Mouse (Mus musculus) midbrain, embryonic 15.5 days (tissue): ENCODE measurements around the gene Dcaf12. TPM values are rescaled to one million over a fixed set of nuclear protein-coding genes. Genes with fewer than 3 reads are reported as not detected.

Experiments
- ATAC-seq: fragments of 200-750 bp; cut with Nextera tagmentation; replicated peaks from 2 replicates; pipeline ENCODE4 v1.8.0; 2017; ENCODE audit warnings: moderate TSS enrichment
- H3K27ac ChIP-seq: fragments of 300-500 bp; sonication (generic); 2 replicates; pipeline ENCODE4 v1.5.1; 2015; ENCODE audit warnings: mild to moderate bottlenecking, inconsistent platforms
- H3K27me3 ChIP-seq: fragments of 300-500 bp; sonication (generic); replicated peaks from 2 replicates; pipeline ENCODE4 v1.6.1; 2015; ENCODE audit warnings: inconsistent platforms
- H3K36me3 ChIP-seq: fragments of 300-500 bp; sonication (generic); replicated peaks from 2 replicates; pipeline ENCODE4 v1.6.1; 2015; ENCODE audit warnings: inconsistent platforms
- H3K4me1 ChIP-seq: fragments of 300-500 bp; sonication (generic); 2 replicates; pipeline ENCODE4 v1.6.1; 2015; ENCODE audit warnings: inconsistent platforms
- H3K4me2 ChIP-seq: fragments of 300-500 bp; sonication (generic); 2 replicates; pipeline ENCODE4 v1.6.1; 2015; ENCODE audit warnings: inconsistent platforms, mild to moderate bottlenecking, moderate library complexity
- H3K4me3 ChIP-seq: fragments of 300-500 bp; sonication (generic); 2 replicates; pipeline ENCODE4 v1.5.1; 2015; ENCODE audit warnings: mild to moderate bottlenecking, inconsistent platforms
- H3K9ac ChIP-seq: fragments of 300-500 bp; sonication (generic); 2 replicates; pipeline ENCODE4 v1.6.1; 2015; ENCODE audit warnings: mild to moderate bottlenecking, inconsistent platforms
- H3K9me3 ChIP-seq: fragments of 300-500 bp; sonication (generic); 2 replicates; pipeline ENCODE4 v1.6.1; 2016; ENCODE audit warnings: inconsistent platforms
- WGBS: fragments of 180-500 bp; shearing (Covaris S2); methylation state at CpG from one replicate; pipeline ENCODE4 v1.1.7; 2015; ENCODE audit warnings: mixed read lengths; 5-methylcytosine and 5-hydroxymethylcytosine counted together
- polyA plus RNA-seq: library from polyadenylated mRNA; unstranded; fragments of >200 nt; fragmentation: Nextera tagmentation; extraction: Ambion mirVana; gene quantifications from 2 replicates; pipeline ENCODE4 v1.2.1, GENCODE M21; 2015

The Dcaf12 gene
- polyA plus RNA-seq, 1 experiment from 2014 or later, result 82.3 TPM

GRCm38 (mm10) chr4:41266350-41266749, 48.3 kb downstream of the Dcaf12 start:
- no peaks in the 10 kb centered on the region for H3K36me3 ChIP-seq
- no peak for ATAC-seq
- no peak overlapping the region for H3K27ac ChIP-seq
- H3K9ac ChIP-seq, result no peak overlapping the region
- no peaks in the 10 kb centered on the region for H3K27me3 ChIP-seq
- WGBS, result 89% methylated on average over 4 of the region's 4 CpGs
- H3K9me3 ChIP-seq, result no peaks in the 10 kb centered on the region
- no peak overlapping the region for H3K4me3 ChIP-seq
- peaks cover 3% of the 10 kb centered on the region for H3K4me1 ChIP-seq
- H3K4me2 ChIP-seq, result no peak overlapping the region

GRCm38 (mm10) chr4:41260691-41261090, 54.0 kb downstream of the Dcaf12 start:
- Histone ChIP-seq H3K27ac (no peak overlapping the region), H3K4me2 (no peak overlapping the region), H3K4me1 (no peaks in the 10 kb centered on the region), H3K9ac (no peak overlapping the region), H3K4me3 (no peak overlapping the region), H3K36me3 (no peaks in the 10 kb centered on the region), H3K9me3 (no peaks in the 10 kb centered on the region), H3K27me3 (no peaks in the 10 kb centered on the region)
- no peak for ATAC-seq

DNA sequence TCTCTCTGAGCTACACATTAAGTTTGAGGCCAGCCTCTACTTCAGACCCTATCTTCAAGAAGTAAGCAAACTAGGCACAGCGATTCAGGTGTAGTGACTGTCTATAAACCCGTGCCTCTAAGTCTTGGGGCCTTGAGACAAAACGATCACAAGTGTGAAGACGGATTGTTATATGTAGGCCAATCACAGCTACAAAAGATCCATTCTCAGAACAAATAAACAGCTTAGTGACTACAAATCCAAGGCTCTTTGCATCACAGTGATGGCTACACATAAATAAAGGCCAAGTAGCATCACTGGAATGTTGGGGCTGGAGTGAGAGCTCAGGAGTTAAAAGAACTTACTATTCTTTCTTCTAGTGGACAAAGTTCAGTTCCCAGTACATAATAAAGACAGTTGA, 55.7 kb downstream of the Dcaf12 start:
- Histone ChIP-seq H3K9me3 (no peaks in the 10 kb centered on the region), H3K9ac (no peak overlapping the region), H3K27me3 (no peaks in the 10 kb centered on the region), H3K27ac (no peak overlapping the region), H3K4me3 (no peak overlapping the region), H3K36me3 (no peaks in the 10 kb centered on the region), H3K4me1 (no peaks in the 10 kb centered on the region), H3K4me2 (no peak overlapping the region)
- ATAC-seq, result no peak
- WGBS, result 95% methylated on average over 4 of the region's 4 CpGs

- H3K27ac ChIP-seq, result no peak overlapping the region
- WGBS, result 91% methylated on average over 1 of the region's 1 CpGs
- H3K4me3 ChIP-seq, result no peak overlapping the region
- ATAC-seq, result no peak
- no peaks in the 10 kb centered on the region for H3K4me1 ChIP-seq
- H3K4me2 ChIP-seq, result no peak overlapping the region
- H3K36me3 ChIP-seq, result no peaks in the 10 kb centered on the region
- H3K9ac ChIP-seq, result no peak overlapping the region
- H3K9me3 ChIP-seq, result no peaks in the 10 kb centered on the region
- H3K27me3 ChIP-seq, result no peaks in the 10 kb centered on the region
Measured at GRCm38 (mm10) chr4:41257752-41258151, 56.9 kb downstream of the Dcaf12 start.

DNA sequence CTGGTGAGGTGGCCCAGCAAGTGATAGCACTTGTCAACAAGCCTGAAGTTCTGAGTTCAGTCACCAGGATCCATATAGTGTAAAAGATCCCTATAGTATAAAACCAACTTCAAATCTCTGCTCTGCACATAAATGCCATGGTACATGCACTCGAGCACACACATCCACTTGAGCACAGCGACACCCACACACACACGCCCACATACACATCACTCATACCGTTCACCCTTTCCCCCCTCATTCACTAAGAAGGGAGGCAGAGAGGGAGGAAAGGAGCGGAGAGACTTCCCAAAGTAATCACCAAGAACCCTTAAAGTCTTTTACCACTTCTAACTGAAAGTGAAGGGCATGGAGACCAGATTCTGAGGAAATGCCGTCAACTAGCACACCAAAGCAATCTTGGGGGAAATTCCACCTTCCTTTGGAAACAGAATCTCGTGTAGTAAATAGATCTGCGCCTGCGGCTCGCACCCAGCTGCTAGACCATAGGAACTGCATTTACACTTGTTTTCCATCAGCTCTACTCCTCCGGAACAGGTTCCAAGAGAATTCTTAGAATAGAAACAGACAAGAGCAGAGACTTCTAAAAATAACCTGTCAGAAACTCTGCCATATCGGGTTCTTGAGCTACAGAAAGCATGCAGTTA, 59.0 kb downstream of the Dcaf12 start:
- Histone ChIP-seq H3K4me3 (no peak overlapping the region), H3K4me2 (no peak overlapping the region), H3K4me1 (no peaks in the 10 kb centered on the region), H3K9me3 (no peaks in the 10 kb centered on the region), H3K27me3 (no peaks in the 10 kb centered on the region), H3K36me3 (peaks cover under 1% of the 10 kb centered on the region; the same call in 1 of the 2 replicates), H3K27ac (no peak overlapping the region), H3K9ac (no peak overlapping the region)
- no peak for ATAC-seq
- WGBS, result 92% methylated on average over 12 of the region's 12 CpGs

DNA sequence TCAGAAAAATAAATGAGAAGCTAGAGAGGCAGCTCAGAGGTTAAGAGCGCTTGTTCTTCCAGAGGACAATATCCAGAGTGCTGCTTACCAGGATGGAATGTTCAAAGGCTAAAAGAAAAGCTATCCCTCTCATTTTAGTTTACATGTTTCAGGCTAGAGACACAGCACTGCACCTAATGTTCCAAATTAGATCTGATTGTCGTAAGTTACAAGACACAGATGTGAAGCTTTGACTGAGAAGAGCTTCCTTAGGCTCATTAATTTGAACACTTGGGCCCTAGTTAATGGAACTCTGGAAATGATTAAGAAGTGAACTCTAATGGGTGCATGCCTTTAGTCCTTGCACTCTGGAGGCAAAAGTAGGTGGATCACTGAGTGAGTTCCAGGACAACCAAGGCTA, 60.9 kb downstream of the Dcaf12 start:
- WGBS, result 97% methylated on average over 2 of the region's 2 CpGs

GRCm38 (mm10) chr4:41245408-41245807, 69.3 kb downstream of the Dcaf12 start:
- H3K36me3 ChIP-seq, result peaks cover 5% of the 10 kb centered on the region; the same call in 1 of the 2 replicates
- 93% methylated on average over 2 of the region's 2 CpGs for WGBS
- no peak overlapping the region for H3K9ac ChIP-seq
- H3K9me3 ChIP-seq, result no peaks in the 10 kb centered on the region
- H3K4me1 ChIP-seq, result no peaks in the 10 kb centered on the region
- ATAC-seq, result no peak
- H3K4me2 ChIP-seq, result no peak overlapping the region
- no peak overlapping the region for H3K27ac ChIP-seq
- H3K27me3 ChIP-seq, result no peaks in the 10 kb centered on the region
- H3K4me3 ChIP-seq, result no peak overlapping the region

More for the DNA sequence above, 60.9 kb downstream of the Dcaf12 start:
- H3K9me3 ChIP-seq, result no peaks in the 10 kb centered on the region
- H3K27ac ChIP-seq, result no peak overlapping the region
- H3K36me3 ChIP-seq, result peaks cover 3% of the 10 kb centered on the region; the same call in 1 of the 2 replicates
- H3K9ac ChIP-seq, result no peak overlapping the region
- no peaks in the 10 kb centered on the region for H3K27me3 ChIP-seq
- H3K4me1 ChIP-seq, result no peaks in the 10 kb centered on the region
- H3K4me3 ChIP-seq, result no peak overlapping the region
- H3K4me2 ChIP-seq, result no peak overlapping the region
- ATAC-seq, result no peak

Other genes with a start within 250 kb of the Dcaf12 start
- 0.15 and 0.58 TPM in 2 replicates for gene Aqp3, start 216.7 kb downstream of the Dcaf12 start, polyA plus RNA-seq
- gene Nol6, start 190.4 kb downstream of the Dcaf12 start, polyA plus RNA-seq, result 40.9 and 41.1 TPM in 2 replicates
- gene Ube2r2, start 179.1 kb downstream of the Dcaf12 start, polyA plus RNA-seq, result 58.0 and 60.2 TPM in 2 replicates
- 58.0 and 61.8 TPM in 2 replicates for gene Ubap2, start 39.7 kb downstream of the Dcaf12 start, polyA plus RNA-seq
- gene Ubap1, start 34.1 kb upstream of the Dcaf12 start, polyA plus RNA-seq, result 65.2 and 73.8 TPM in 2 replicates
- 3.0 and 3.3 TPM in 2 replicates for gene Kif24, start 150.0 kb upstream of the Dcaf12 start, polyA plus RNA-seq
- gene Nudt2, start 150.3 kb upstream of the Dcaf12 start, polyA plus RNA-seq, result 65.1 and 66.3 TPM in 2 replicates
- gene AI464131, start 188.2 kb upstream of the Dcaf12 start, polyA plus RNA-seq, result 6.3 and 8.9 TPM in 2 replicates
- gene 1110017D15Rik, start 202.4 kb upstream of the Dcaf12 start, polyA plus RNA-seq, result 13.8 and 15.5 TPM in 2 replicates